Comparison of ENCODE assay signal across 8 mouse cellular contexts in the genomic region with DNA sequence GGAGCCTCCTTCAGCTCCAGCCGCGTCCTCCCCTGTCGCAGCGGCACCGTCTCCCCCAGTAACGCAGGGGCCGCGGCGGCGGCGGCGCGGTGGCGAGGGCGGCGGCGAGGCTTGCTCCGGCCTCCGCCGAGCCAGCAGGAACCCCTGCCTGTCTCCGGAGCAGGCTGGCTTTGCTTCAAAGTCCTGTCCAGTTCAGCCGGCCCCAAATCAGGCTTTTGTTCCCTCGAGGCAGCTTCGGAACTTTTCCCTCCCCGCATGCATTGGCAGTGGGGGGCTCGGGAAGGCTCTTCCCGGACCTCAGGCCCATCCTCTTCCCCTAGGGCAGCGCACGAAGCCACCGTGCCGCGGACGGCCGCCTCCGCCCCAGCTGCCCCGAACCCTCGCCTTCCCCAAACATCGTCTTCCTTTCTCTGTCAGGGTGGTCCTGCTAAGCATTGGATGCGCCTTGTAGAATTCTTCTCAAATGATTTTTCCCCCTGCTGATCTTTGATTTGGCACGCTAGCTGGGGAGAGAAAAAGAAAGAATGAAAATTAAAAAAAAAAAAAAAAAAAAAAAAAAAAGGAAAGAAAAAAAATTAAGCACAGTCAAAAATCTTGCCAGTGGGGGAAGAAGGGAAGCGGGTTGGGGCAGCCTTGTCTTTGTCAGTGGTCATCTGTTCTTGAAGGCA. TPM values are rescaled to one million over a fixed set of nuclear protein-coding genes. Genes with fewer than 3 reads are reported as not detected.
DNase-seq lines count a peak whose midpoint lies in the region; ATAC-seq and TF ChIP-seq lines count a peak whose summit lies in the region.

No protein-coding gene starts in this region.

- no peaks in the 10 kb centered on the region for H3K9me3 ChIP-seq in E14TG2a.4 (ENCODE audit: low read length)
- H3K9me3 ChIP-seq in forebrain, postnatal 0 days (ENCODE audit: low read length): no peaks in the 10 kb centered on the region
- no peaks in the 10 kb centered on the region for H3K9me3 ChIP-seq in neural tube, embryonic 14.5 days (ENCODE audit: control insufficient read depth, low read length)

- no peak for TF ChIP-seq CTCF in E14TG2a.4 (conservative IDR thresholded peaks at IDR 0.05; ENCODE audit: low read length)
- no peak for TF ChIP-seq CTCF in forebrain, postnatal 0 days (IDR thresholded peaks at IDR 0.05; ENCODE audit: low read depth)
- TF ChIP-seq CTCF in lung, adult 2 months (IDR thresholded peaks at IDR 0.05; ENCODE audit: insufficient read depth, low read length): no peak

- peak overlapping the region; percentile 100 for H3K9ac ChIP-seq in forebrain, postnatal 0 days
- peak overlapping the region; percentile 99 for H3K9ac ChIP-seq in neural tube, embryonic 14.5 days (replicated peaks; ENCODE audit: low read depth, low read length)

- peak; percentile 89 for DNase-seq in cerebellum, adult 11-12 months
- peak; percentile 91 for DNase-seq in forebrain, postnatal 0 days
- DNase-seq in heart, postnatal 36 days: peak; percentile 63 to 73
- peak; percentile 59 to 80 for DNase-seq in layer of hippocampus, adult 8-10 months (ENCODE audit: low spot score in 2 of 2)
- peak; percentile 54 for DNase-seq in lung, adult 2 months
- peak; percentile 70 for DNase-seq in testis, postnatal 10 days (ENCODE audit: low spot score)

- under 1% methylated on average over 41 of the region's 41 CpGs for WGBS in forebrain, postnatal 0 days
- WGBS in lung, adult 2 months: 1% methylated on average over 41 of the region's 41 CpGs
- under 1% methylated on average over 41 of the region's 41 CpGs for WGBS in neural tube, embryonic 14.5 days

- H3K4me1 ChIP-seq in E14TG2a.4 (replicated peaks; ENCODE audit: low read depth, low read length): peaks cover 13% of the 10 kb centered on the region
- 0 out of 2 replicates have a peak, but pooled peaks cover 6% of the 10 kb centered on the region for H3K4me1 ChIP-seq in forebrain, postnatal 0 days (ENCODE audit: insufficient read depth)
- peaks cover 2% of the 10 kb centered on the region; the same call in 1 of the 2 replicates for H3K4me1 ChIP-seq in lung, adult 2 months (ENCODE audit: control insufficient read depth, insufficient read depth, low read length)
- H3K4me1 ChIP-seq in neural tube, embryonic 14.5 days (ENCODE audit: control insufficient read depth, insufficient read depth, low read length): 0 out of 2 replicates have a peak, but pooled peaks cover 6% of the 10 kb centered on the region

- no peaks in the 10 kb centered on the region for H3K36me3 ChIP-seq in E14TG2a.4 (ENCODE audit: insufficient read depth, low read length)
- no peaks in the 10 kb centered on the region for H3K36me3 ChIP-seq in forebrain, postnatal 0 days (ENCODE audit: insufficient read depth)
- no peaks in the 10 kb centered on the region for H3K36me3 ChIP-seq in neural tube, embryonic 14.5 days (ENCODE audit: control insufficient read depth, insufficient read depth, low read length)

- peak; percentile 85 for ATAC-seq in forebrain, postnatal 0 days
- peak; percentile 88 for ATAC-seq in neural tube, embryonic 14.5 days (ENCODE audit: low read depth)

- H3K4me2 ChIP-seq in forebrain, postnatal 0 days (ENCODE audit: low read depth): peak overlapping the region; percentile 89
- peak overlapping the region; percentile 89 for H3K4me2 ChIP-seq in neural tube, embryonic 14.5 days (ENCODE audit: low read depth, low read length)

- H3K4me3 ChIP-seq in E14TG2a.4 (replicated peaks; ENCODE audit: low read length): peak overlapping the region; percentile 80
- peak overlapping the region; percentile 76 for H3K4me3 ChIP-seq in forebrain, postnatal 0 days (ENCODE audit: low read depth, low read length)
- H3K4me3 ChIP-seq in lung, adult 2 months (replicated peaks; ENCODE audit: extremely low read depth, low read depth, low read length): peak overlapping the region; percentile 57
- peak overlapping the region; percentile 81 for H3K4me3 ChIP-seq in neural tube, embryonic 14.5 days (ENCODE audit: low read depth, low read length)

- no peak for TF ChIP-seq POLR2A in lung, adult 2 months (IDR thresholded peaks at IDR 0.05; ENCODE audit: borderline replicate concordance, extremely low read depth, low read depth, low read length)

- intact Hi-C loops in heart, postnatal 36 days (cut with DNase I): loop anchor here (2.0 kb wide), 1 partner anchor 32 kb away; a partner anchor contains a TSS

- peaks cover 31% of the 10 kb centered on the region for H3K27me3 ChIP-seq in E14TG2a.4 (ENCODE audit: insufficient read depth, low read length)
- no peaks in the 10 kb centered on the region for H3K27me3 ChIP-seq in forebrain, postnatal 0 days (ENCODE audit: insufficient read depth, low read length)
- H3K27me3 ChIP-seq in neural tube, embryonic 14.5 days (ENCODE audit: control insufficient read depth, insufficient read depth, low read length): no peaks in the 10 kb centered on the region

- peak overlapping the region; percentile 100 for H3K27ac ChIP-seq in forebrain, postnatal 0 days (ENCODE audit: low read depth, low read length)
- H3K27ac ChIP-seq in neural tube, embryonic 14.5 days (ENCODE audit: low read depth, low read length): peak overlapping the region; percentile 100

RNA-seq across cellular contexts. Expression of a gene that starts 0.9 kb away (rescaled TPM):
- total RNA-seq in forebrain, postnatal 0 days (2014; rRNA removed): 156 and 167 TPM in 2 replicates
- 140 and 159 TPM in 2 replicates for polyA plus RNA-seq in forebrain, postnatal 0 days (2015; fragmentation: Nextera tagmentation; extraction: Ambion mirVana)
- total RNA-seq in heart, postnatal 36 days (2021): under 1 TPM in 1 of 2 experiments, not detected in 1; 0.14 TPM
- total RNA-seq in layer of hippocampus, adult 8-10 months (2022): 10 to 100 TPM; 34.9 to 43.6 (median 39.3) TPM
- polyA plus RNA-seq in lung, adult 2 months (2012; rRNA removed): 0.22 and 0.35 TPM in 2 replicates
- 138 and 146 TPM in 2 replicates for polyA plus RNA-seq in neural tube, embryonic 14.5 days (2014; fragmentation: Nextera tagmentation; extraction: Ambion mirVana)

RNA-seq across cellular contexts. Expression of a gene that starts 32.5 kb away (rescaled TPM):
- 18.1 and 23.1 TPM in 2 replicates for total RNA-seq in forebrain, postnatal 0 days (2014; rRNA removed)
- polyA plus RNA-seq in forebrain, postnatal 0 days (2015; fragmentation: Nextera tagmentation; extraction: Ambion mirVana): 115 and 120 TPM in 2 replicates
- total RNA-seq in heart, postnatal 36 days (2021): 10 to 100 TPM; 42.4 TPM
- total RNA-seq in layer of hippocampus, adult 8-10 months (2022): 10 to 100 TPM; 40.4 to 45.2 (median 42.0) TPM
- polyA plus RNA-seq in lung, adult 2 months (2012; rRNA removed): 25.6 and 57.8 TPM in 2 replicates
- 65.9 and 68.2 TPM in 2 replicates for polyA plus RNA-seq in neural tube, embryonic 14.5 days (2014; fragmentation: Nextera tagmentation; extraction: Ambion mirVana)

Comparison
In these comparisons a context has a peak if more than half of its experiments do, and no peak if none do; other contexts are left out.
1. Peak in every context shown above with its lines: DNase-seq, ATAC-seq, H3K4me3 ChIP-seq and H3K27ac ChIP-seq.
2. RNA of a gene that starts 0.9 kb away (total RNA-seq): 156 to 167 TPM in forebrain, postnatal 0 days and 34.9 to 43.6 TPM in layer of hippocampus, adult 8-10 months; 0.14 TPM in heart, postnatal 36 days; every median in the first group is over 10 times any median in the second.